Mouse (Mus musculus) embryonic fibroblast, embryonic 13.5 days (primary cell): ENCODE results near the gene Gm10306. TPM values are rescaled to one million over a fixed set of nuclear protein-coding genes. Genes with fewer than 3 reads are reported as not detected.

Experiments
- H3K27ac ChIP-seq: 2 replicates; pipeline ENCODE4 v1.5.1; 2012; ENCODE audit warnings: low read length, control low read depth, inconsistent platforms; ENCODE audit not compliant: insufficient read depth
- H3K4me1 ChIP-seq: 2 replicates; pipeline ENCODE4 v1.6.1; 2011; ENCODE audit warnings: low read length; ENCODE audit not compliant: control insufficient read depth, insufficient read depth
- H3K4me3 ChIP-seq: 2 replicates; pipeline ENCODE4 v1.5.1; 2011; ENCODE audit warnings: mild to moderate bottlenecking, control low read depth, low read length; ENCODE audit not compliant: insufficient read depth
- CTCF ChIP-seq: IDR thresholded peaks from 2 replicates; pipeline ENCODE4 v1.5.1; 2011; ENCODE audit warnings: mild to moderate bottlenecking, control low read depth, low read length, moderate library complexity, borderline replicate concordance; ENCODE audit not compliant: insufficient read depth
- POLR2A ChIP-seq: IDR thresholded peaks from 2 replicates; pipeline ENCODE4 v1.6.1; 2011; ENCODE audit warnings: low read depth, mild to moderate bottlenecking, control low read depth, low read length, moderate library complexity
- polyA plus RNA-seq: library from polyadenylated mRNA; stranded (reverse); fragments of >200 nt; gene quantifications from 2 replicates; pipeline ENCODE4 v1.2.4, GENCODE M21; 2011; ENCODE audit warnings: low read depth; ENCODE audit not compliant: missing spikeins, insufficient read length

The Gm10306 gene
- polyA plus RNA-seq, 1 experiment = not detected

- TF ChIP-seq POLR2A (no peak), CTCF (no peak)
- Histone ChIP-seq H3K4me3 (no peak overlapping the region), H3K4me1 (no peaks in the 10 kb centered on the region), H3K27ac (no peak overlapping the region)
Observed at GRCm38 (mm10) chr4:94604452-94605019, 48.2 kb downstream of the Gm10306 start.

- H3K4me3 ChIP-seq = no peak overlapping the region
- H3K27ac ChIP-seq = no peak overlapping the region
- no peaks in the 10 kb centered on the region for H3K4me1 ChIP-seq
- no peak for TF ChIP-seq POLR2A
- no peak for TF ChIP-seq CTCF
Observed at GRCm38 (mm10) chr4:94605591-94605990, 49.2 kb downstream of the Gm10306 start.

Other genes with a start within 250 kb of the Gm10306 start
- 11.8 and 13.7 TPM in 2 replicates for gene Caap1, start 250 bp downstream of the Gm10306 start, polyA plus RNA-seq
- 115 and 153 TPM in 2 replicates for gene Plaa, start 46.7 kb downstream of the Gm10306 start, polyA plus RNA-seq
- gene Ift74, start 57.9 kb downstream of the Gm10306 start, polyA plus RNA-seq = 29.3 and 36.1 TPM in 2 replicates
- gene Lrrc19, start 93.6 kb downstream of the Gm10306 start, polyA plus RNA-seq = not detected in 2 replicates
- gene Tek, start 182.7 kb downstream of the Gm10306 start, polyA plus RNA-seq = 0.22 and 0.83 TPM in 2 replicates